Mouse (Mus musculus) myocyte (in vitro differentiated cells): ENCODE results near the gene Matn4.
A peak's percentile ranks its signal among the peaks of the same experiment; 100 is the strongest.

Experiments
- E2F4 ChIP-seq: IDR thresholded peaks from one replicate; pipeline ENCODE4 v1.6.1; 2011; ENCODE audit warnings: mild to moderate bottlenecking, control low read depth, moderate library complexity; ENCODE audit not compliant: insufficient read depth
- MAX ChIP-seq: IDR thresholded peaks from one replicate; pipeline ENCODE4 v1.6.1; 2011; ENCODE audit warnings: low read depth, mild to moderate bottlenecking, control low read depth
- MYOD1 ChIP-seq, 3 experiments: IDR thresholded peaks; one replicate each; pipeline ENCODE4 v1.6.1; 2011; ENCODE audit warnings: control low read depth in 2 of 3, low read depth in 2 of 3, mild to moderate bottlenecking in 2 of 3, moderate library complexity in 1 of 3; ENCODE audit not compliant: insufficient read length in 2 of 3, control insufficient read depth in 1 of 3
- MYOG ChIP-seq, 3 experiments: IDR thresholded peaks; one replicate each; pipeline ENCODE4 v1.6.1; 2011; ENCODE audit warnings: control low read depth in 2 of 3, low read depth in 2 of 3, mild to moderate bottlenecking in 2 of 3; ENCODE audit not compliant: insufficient read length in 2 of 3, control insufficient read depth in 1 of 3, insufficient read depth in 1 of 3
- POLR2A ChIP-seq: IDR thresholded peaks from one replicate; pipeline ENCODE4 v1.6.1; 2011; ENCODE audit warnings: low read depth, mild to moderate bottlenecking, control low read depth, moderate library complexity; ENCODE audit not compliant: insufficient read length
- POLR2AphosphoS2 ChIP-seq: IDR thresholded peaks from one replicate; pipeline ENCODE4 v1.6.1; 2011; ENCODE audit warnings: low read depth, control low read depth; ENCODE audit not compliant: insufficient read length
- REST ChIP-seq: IDR thresholded peaks from one replicate; pipeline ENCODE4 v1.6.1; 2011; ENCODE audit warnings: mild to moderate bottlenecking, control low read depth, moderate library complexity; ENCODE audit not compliant: insufficient read depth, insufficient read length
- SRF ChIP-seq: IDR thresholded peaks from one replicate; pipeline ENCODE4 v1.6.1; 2011; ENCODE audit warnings: low read depth; ENCODE audit not compliant: control insufficient read depth, insufficient read length
- TCF12 ChIP-seq: IDR thresholded peaks from one replicate; pipeline ENCODE4 v1.6.1; 2011; ENCODE audit warnings: mild to moderate bottlenecking, control low read depth; ENCODE audit not compliant: poor library complexity, insufficient read depth, severe bottlenecking
- TCF3 ChIP-seq: IDR thresholded peaks from one replicate; pipeline ENCODE4 v1.6.1; 2011; ENCODE audit warnings: low read depth, control low read depth; ENCODE audit not compliant: insufficient read length
- USF1 ChIP-seq: IDR thresholded peaks from one replicate; pipeline ENCODE4 v1.6.1; 2011; ENCODE audit warnings: low read depth, mild to moderate bottlenecking, control low read depth, moderate library complexity

- TF ChIP-seq POLR2A (no peak), E2F4 (no peak), MAX (no peak), TCF12 (no peak), USF1 (no peak), REST (no peak), POLR2AphosphoS2 (peak; percentile 16), TCF3 (no peak), MYOD1 (IDR thresholded peaks at IDR 0.05; ENCODE audit: control insufficient read depth in 1 of 3, insufficient read length in 2 of 3, low read depth in 2 of 3) (no peak), MYOG (IDR thresholded peaks at IDR 0.05; ENCODE audit: control insufficient read depth in 1 of 3, insufficient read depth in 1 of 3, insufficient read length in 2 of 3, low read depth in 2 of 3) (no peak), SRF (no peak)
Observed at GRCm38 (mm10) chr2:164421979-164422378, 17.0 kb upstream of the Matn4 start.
